ENCODE assay signal across 25 mouse cellular contexts in genomic region chr5:43820785-43821184, GRCm38 (mm10). TPM values are rescaled to one million over a fixed set of nuclear protein-coding genes. Genes with fewer than 3 reads are reported as not detected.
A peak's percentile ranks its signal among the peaks of the same experiment; 100 is the strongest.
DNase-seq lines count a peak whose midpoint lies in the region; ATAC-seq and TF ChIP-seq lines count a peak whose summit lies in the region.
"Had no signal": no experiment of that assay in that cellular context is flagged by ENCODE, and none has a peak within 500 bp of the region (broad histone marks: within the 10 kb centered on the region; RNA-seq: fewer than 3 reads in every experiment).

No protein-coding gene starts in this region.

- WGBS in lung, embryonic 15.5 days, result 55% methylated on average over 11 of the region's 11 CpGs
- 49% methylated on average over 11 of the region's 11 CpGs for WGBS in stomach, postnatal 0 days

- H3K4me1 ChIP-seq in lung, embryonic 15.5 days, result peaks cover 9% of the 10 kb centered on the region; the same call in 1 of the 2 replicates
- H3K4me1 ChIP-seq in stomach, postnatal 0 days (replicated peaks; ENCODE audit: control insufficient read depth, insufficient read depth), result no peaks in the 10 kb centered on the region

- no peak overlapping the region for H3K9ac ChIP-seq in lung, embryonic 15.5 days
- H3K9ac ChIP-seq in stomach, postnatal 0 days (ENCODE audit: low read length), result no peak overlapping the region
- H3K9ac ChIP-seq: embryonic facial prominence, embryonic 15.5 days; hindbrain, embryonic 14.5 days had no signal

- no peak for TF ChIP-seq CTCF in stomach, postnatal 0 days (IDR thresholded peaks at IDR 0.05; ENCODE audit: low read depth)

- no peak overlapping the region for H3K4me2 ChIP-seq in lung, embryonic 15.5 days
- H3K4me2 ChIP-seq in stomach, postnatal 0 days (replicated peaks; ENCODE audit: low read depth), result no peak overlapping the region
- H3K4me2 ChIP-seq: embryonic facial prominence, embryonic 15.5 days; hindbrain, embryonic 14.5 days had no signal

- peak; percentile 87 for DNase-seq in heart, adult 11 months
- no peak for DNase-seq in heart, postnatal 4 days
- peak; percentile 36 for DNase-seq in lung, postnatal 14 days
- DNase-seq in stomach, postnatal 0 days (ENCODE audit: low spot score), result no peak
- no peak for DNase-seq in T-cell, adult 2 months (ENCODE audit: low spot score)
- DNase-seq in frontal cortex, postnatal 10 days (ENCODE audit: low spot score in 2 of 2), result no peak
- no peak for DNase-seq in adrenal gland, postnatal 36 days
- DNase-seq: adrenal gland, postnatal 14 days; B cell, adult 2 months; cerebellum, adult 18-20 months; cerebellum, postnatal 10 days; gastrocnemius, postnatal 36 days; heart, adult 18-20 months; heart, postnatal 10 days had no signal

- ATAC-seq in lung, embryonic 15.5 days (ENCODE audit: borderline replicate concordance, extremely low read depth, low FRiP score, low TSS enrichment), result peak; percentile 32; the same call in 1 of the 2 replicates
- ATAC-seq in stomach, postnatal 0 days (ENCODE audit: low FRiP score, low TSS enrichment), result peak; percentile 35; the same call in 1 of the 2 replicates
- ATAC-seq: activated CD4-positive, CD25-positive, alpha-beta regulatory T cell, adult 4 months; CD4-positive, CD25-positive, alpha-beta regulatory T cell, adult 4 months; forebrain, embryonic 14.5 days had no signal

- no peak overlapping the region for H3K4me3 ChIP-seq in lung, embryonic 15.5 days
- no peak overlapping the region for H3K4me3 ChIP-seq in stomach, postnatal 0 days (ENCODE audit: low read depth, low read length)
- H3K4me3 ChIP-seq: embryonic facial prominence, embryonic 15.5 days; erythroblast, embryonic 14.5 days; forebrain, embryonic 10.5 days; heart, embryonic 10.5 days had no signal

- no peak for TF ChIP-seq EP300 in stomach, postnatal 0 days (optimal IDR thresholded peaks at IDR 0.05)

- H3K27ac ChIP-seq in lung, embryonic 15.5 days, result peak overlapping the region; percentile 29; the same call in 1 of the 2 replicates
- H3K27ac ChIP-seq in stomach, postnatal 0 days (replicated peaks), result no peak overlapping the region
- H3K27ac ChIP-seq: embryonic facial prominence, embryonic 15.5 days; forebrain, embryonic 10.5 days; heart, embryonic 10.5 days; hindbrain, embryonic 14.5 days had no signal

- no peaks in the 10 kb centered on the region for H3K27me3 ChIP-seq in lung, embryonic 15.5 days
- H3K27me3 ChIP-seq in stomach, postnatal 0 days (ENCODE audit: control insufficient read depth, insufficient read depth, low read length), result no peaks in the 10 kb centered on the region
- H3K27me3 ChIP-seq: embryonic facial prominence, embryonic 15.5 days had no signal

- H3K9me3 ChIP-seq in lung, embryonic 15.5 days, result no peaks in the 10 kb centered on the region
- H3K9me3 ChIP-seq in stomach, postnatal 0 days (ENCODE audit: control insufficient read depth, low read length), result no peaks in the 10 kb centered on the region
- H3K9me3 ChIP-seq: embryonic facial prominence, embryonic 15.5 days; forebrain, embryonic 10.5 days; G1E; heart, embryonic 10.5 days had no signal

- H3K36me3 ChIP-seq in lung, embryonic 15.5 days, result no peaks in the 10 kb centered on the region
- H3K36me3 ChIP-seq in stomach, postnatal 0 days (ENCODE audit: control insufficient read depth, insufficient read depth, low read length), result no peaks in the 10 kb centered on the region
- H3K36me3 ChIP-seq: embryonic facial prominence, embryonic 15.5 days; forebrain, embryonic 10.5 days; G1E; heart, embryonic 10.5 days had no signal

RNA-seq across cellular contexts. Expression of gene Fbxl5, which starts 0.7 kb away (rescaled TPM):
- 10 to 100 TPM; 35.7 to 37.8 TPM for total RNA-seq in heart, postnatal 4 days (2021)
- polyA plus RNA-seq in lung, embryonic 15.5 days (2015; fragmentation: Nextera tagmentation; extraction: Ambion mirVana), result 67.4 and 70.4 TPM in 2 replicates
- polyA plus RNA-seq in stomach, postnatal 0 days (2015; fragmentation: Nextera tagmentation; extraction: Ambion mirVana), result 44.0 and 45.7 TPM in 2 replicates
- 10 to 100 TPM; 64.2 to 73.9 TPM for total RNA-seq in adrenal gland, postnatal 36 days (2021)

RNA-seq across cellular contexts. Expression of gene Bst1, which starts 2.1 kb away (rescaled TPM):
- 1 to 10 TPM in 1 of 2 experiments, under 1 TPM in 1; 0.71 to 2.1 TPM for total RNA-seq in heart, postnatal 4 days (2021)
- polyA plus RNA-seq in lung, embryonic 15.5 days (2015; fragmentation: Nextera tagmentation; extraction: Ambion mirVana), result 1.4 and 2.4 TPM in 2 replicates
- polyA plus RNA-seq in stomach, postnatal 0 days (2015; fragmentation: Nextera tagmentation; extraction: Ambion mirVana), result 3.6 and 4.4 TPM in 2 replicates
- total RNA-seq in adrenal gland, postnatal 36 days (2021), result 1 to 10 TPM; 1.7 to 2.1 TPM
- total RNA-seq: gastrocnemius, adult 8-10 months had no signal
- polyA plus RNA-seq: CD4-positive, CD25-positive, alpha-beta regulatory T cell, adult 4 months; erythroblast, embryonic 14.5 days; forebrain, embryonic 14.5 days; G1E; hindbrain, embryonic 14.5 days had no signal

RNA-seq across cellular contexts. Expression of gene Cd38, which starts 47.6 kb away (rescaled TPM):
- total RNA-seq in heart, postnatal 4 days (2021), result 1 to 10 TPM; 9.3 to 9.6 TPM
- 27.2 and 28.3 TPM in 2 replicates for polyA plus RNA-seq in lung, embryonic 15.5 days (2015; fragmentation: Nextera tagmentation; extraction: Ambion mirVana)
- 4.9 and 5.1 TPM in 2 replicates for polyA plus RNA-seq in stomach, postnatal 0 days (2015; fragmentation: Nextera tagmentation; extraction: Ambion mirVana)
- total RNA-seq in adrenal gland, postnatal 36 days (2021), result 10 to 100 TPM; 12.9 to 18.4 TPM
- polyA plus RNA-seq: erythroblast, embryonic 14.5 days; G1E had no signal

Comparison
In these comparisons a context has a peak if more than half of its experiments do, and no peak if none do; other contexts are left out.
1. DNase-seq: peak in heart, adult 11 months (single experiment) and lung, postnatal 14 days (single experiment); none in heart, postnatal 4 days (single experiment), stomach, postnatal 0 days (single experiment), T-cell, adult 2 months (single experiment), frontal cortex, postnatal 10 days (0 of 2) and adrenal gland, postnatal 36 days (0 of 2).